Mouse (Mus musculus) kidney, postnatal 0 days (tissue): Measurements from ENCODE around the gene Pyurf. TPM values are rescaled to one million over a fixed set of nuclear protein-coding genes. Genes with fewer than 3 reads are reported as not detected.

ENCODE experiments used
- ATAC-seq: fragments of 200-750 bp; cut with Nextera tagmentation; replicated peaks from 2 replicates; pipeline ENCODE4 v1.8.0; 2017; ENCODE audit warnings: low read depth, moderate number of reproducible peaks, moderate TSS enrichment, moderate library complexity; ENCODE audit not compliant: low FRiP score
- DNase-seq: peaks from one replicate; pipeline ENCODE4 v3.0.0-alpha.2; 2016; ENCODE audit warnings: low spot score
- H3K27ac ChIP-seq: fragments of 300-500 bp; sonication (generic); 2 replicates; pipeline ENCODE4 v1.5.1; 2014; ENCODE audit warnings: mild to moderate bottlenecking
- H3K27me3 ChIP-seq: fragments of 300-500 bp; sonication (generic); 2 replicates; pipeline ENCODE4 v1.6.1; 2014; ENCODE audit warnings: low read length, mixed read lengths; ENCODE audit not compliant: insufficient read depth
- H3K36me3 ChIP-seq: fragments of 300-500 bp; sonication (generic); 2 replicates; pipeline ENCODE4 v1.6.1; 2014; ENCODE audit warnings: low read length, mixed read lengths; ENCODE audit not compliant: insufficient read depth
- H3K4me1 ChIP-seq: fragments of 300-500 bp; sonication (generic); replicated peaks from 2 replicates; pipeline ENCODE4 v1.6.1; 2014; ENCODE audit warnings: antibody characterized with exemption, low read length, mixed read lengths; ENCODE audit not compliant: insufficient read depth
- H3K4me2 ChIP-seq: fragments of 300-500 bp; sonication (generic); 2 replicates; pipeline ENCODE4 v1.6.1; 2014; ENCODE audit warnings: mild to moderate bottlenecking, low read length, moderate library complexity, mixed read lengths
- H3K4me3 ChIP-seq: fragments of 300-500 bp; sonication (generic); replicated peaks from 2 replicates; pipeline ENCODE4 v1.5.1; 2014; ENCODE audit warnings: low read depth, low read length
- H3K9ac ChIP-seq: fragments of 300-500 bp; sonication (generic); 2 replicates; pipeline ENCODE4 v1.6.1; 2014; ENCODE audit warnings: low read depth, low read length
- H3K9me3 ChIP-seq: fragments of 300-500 bp; sonication (generic); replicated peaks from 2 replicates; pipeline ENCODE4 v1.6.1; 2016; ENCODE audit warnings: low read length, inconsistent platforms, mixed read lengths
- CTCF ChIP-seq: IDR thresholded peaks from 2 replicates; pipeline ENCODE4 v1.5.1; 2016; ENCODE audit warnings: antibody characterized with exemption, low read depth, mild to moderate bottlenecking, moderate library complexity
- WGBS: fragments of 180-500 bp; shearing (Covaris S2); extraction: QIAGEN DNeasy Blood & Tissue Kit; methylation state at CpG from one replicate; pipeline ENCODE4 v1.1.7; 2014; 5-methylcytosine and 5-hydroxymethylcytosine counted together
- polyA plus RNA-seq: library from polyadenylated mRNA; unstranded; fragments of >200 nt; fragmentation: Nextera tagmentation; extraction: Ambion mirVana; gene quantifications from 2 replicates; pipeline ENCODE4 v1.2.1, GENCODE M21; 2015

Pyurf gene
- 30.4 and 31.6 TPM in 2 replicates for polyA plus RNA-seq

GRCm38 (mm10) chr6:57691467-57692261 is at the start of gene Pyurf:
Pyurf (minus strand) TSS chr6:57692078.
- Histone ChIP-seq H3K4me2 (peak within 1 kb of the TSS; percentile 72), H3K36me3 (peaks cover 8% of the 10 kb centered on the region), H3K4me3 (peak within 1 kb of the TSS; percentile 55), H3K27ac (peak within 1 kb of the TSS; percentile 97), H3K9ac (peak within 1 kb of the TSS; percentile 69), H3K9me3 (no peaks in the 10 kb centered on the region), H3K4me1 (0 out of 2 replicates have a peak, but pooled peaks cover 11% of the 10 kb centered on the region), H3K27me3 (no peaks in the 10 kb centered on the region)
- DNase-seq (peak; percentile 92), ATAC-seq (peak; percentile 99)
- under 1% methylated on average over 52 of the region's 52 CpGs for WGBS
- no peak for TF ChIP-seq CTCF

GRCm38 (mm10) chr6:57721347-57721746 is 29.5 kb upstream of the Pyurf start:
- Histone ChIP-seq H3K27ac (no peak overlapping the region), H3K4me3 (no peak overlapping the region), H3K4me2 (no peak overlapping the region), H3K9ac (no peak overlapping the region), H3K4me1 (no peaks in the 10 kb centered on the region), H3K9me3 (no peaks in the 10 kb centered on the region), H3K36me3 (peaks cover 5% of the 10 kb centered on the region; the same call in 1 of the 2 replicates), H3K27me3 (no peaks in the 10 kb centered on the region)
- DNase-seq (no peak), ATAC-seq (no peak)
- 90% methylated on average over 1 of the region's 1 CpGs for WGBS
- no peak for TF ChIP-seq CTCF

GRCm38 (mm10) chr6:57711726-57712125 is 19.8 kb upstream of the Pyurf start:
- Histone ChIP-seq H3K9ac (no peak overlapping the region), H3K4me3 (no peak overlapping the region), H3K4me1 (no peaks in the 10 kb centered on the region), H3K27me3 (no peaks in the 10 kb centered on the region), H3K36me3 (0 out of 2 replicates have a peak, but pooled peaks cover 8% of the 10 kb centered on the region), H3K9me3 (no peaks in the 10 kb centered on the region), H3K27ac (no peak overlapping the region), H3K4me2 (no peak overlapping the region)
- ATAC-seq (peak; percentile 59; the same call in 1 of the 2 replicates), DNase-seq (peak; percentile 10)
- peak; percentile 23; the same call in 1 of the 2 replicates for TF ChIP-seq CTCF
- WGBS: 20% methylated on average over 1 of the region's 1 CpGs

- H3K27ac ChIP-seq: no peak overlapping the region
- no peaks in the 10 kb centered on the region for H3K9me3 ChIP-seq
- H3K27me3 ChIP-seq: no peaks in the 10 kb centered on the region
- ATAC-seq: no peak
- no peak overlapping the region for H3K4me3 ChIP-seq
- TF ChIP-seq CTCF: no peak
- no peak overlapping the region for H3K9ac ChIP-seq
- WGBS: 94% methylated on average over 1 of the region's 1 CpGs
- H3K36me3 ChIP-seq: no peaks in the 10 kb centered on the region
- H3K4me1 ChIP-seq: no peaks in the 10 kb centered on the region
- H3K4me2 ChIP-seq: no peak overlapping the region
- no peak for DNase-seq
These were observed 14.8 kb upstream of the Pyurf start for GRCm38 (mm10) chr6:57706721-57707120.

GRCm38 (mm10) chr6:57703703-57704102 is 11.8 kb upstream of the Pyurf start:
- Histone ChIP-seq H3K9ac (peak overlapping the region; percentile 82), H3K4me2 (peak overlapping the region; percentile 64), H3K27me3 (no peaks in the 10 kb centered on the region), H3K4me1 (no peaks in the 10 kb centered on the region), H3K9me3 (no peaks in the 10 kb centered on the region), H3K27ac (peak overlapping the region; percentile 92; the same call in 1 of the 2 replicates), H3K36me3 (no peaks in the 10 kb centered on the region), H3K4me3 (peak overlapping the region; percentile 67)
- ATAC-seq (peak; percentile 23; the same call in 1 of the 2 replicates), DNase-seq (peak; percentile 58)
- TF ChIP-seq CTCF: no peak
- WGBS: 19% methylated on average over 2 of the region's 2 CpGs

GRCm38 (mm10) chr6:57702743-57703499 is 11.0 kb upstream of the Pyurf start:
- H3K4me1 ChIP-seq: no peaks in the 10 kb centered on the region
- H3K4me3 ChIP-seq: peak overlapping the region; percentile 67
- H3K27ac ChIP-seq: peak overlapping the region; percentile 92
- no peaks in the 10 kb centered on the region for H3K9me3 ChIP-seq
- H3K9ac ChIP-seq: peak overlapping the region; percentile 82
- under 1% methylated on average over 59 of the region's 59 CpGs for WGBS
- no peak for TF ChIP-seq CTCF
- ATAC-seq: peak; percentile 100
- peak overlapping the region; percentile 64 for H3K4me2 ChIP-seq
- DNase-seq: peak; percentile 95
- H3K36me3 ChIP-seq: no peaks in the 10 kb centered on the region
- no peaks in the 10 kb centered on the region for H3K27me3 ChIP-seq
